Mouse (Mus musculus): Measurements from ENCODE around the gene Chst8.
A peak's percentile ranks its signal among the peaks of the same experiment; 100 is the strongest.

Chst8 gene

GRCm38 (mm10) chr7:34709111-34709510, 103.4 kb downstream of the Chst8 start:
- no peak for DNase-seq (ENCODE audit: low spot score)

- no peak for DNase-seq (ENCODE audit: low spot score)
These were observed 108.1 kb downstream of the Chst8 start for GRCm38 (mm10) chr7:34704401-34704800.

- DNase-seq (ENCODE audit: low spot score), result no peak
These were observed 109.1 kb downstream of the Chst8 start for GRCm38 (mm10) chr7:34703437-34703836.

- no peak for DNase-seq (ENCODE audit: low spot score)
These were observed 109.7 kb downstream of the Chst8 start for GRCm38 (mm10) chr7:34702718-34703351.

- no peak for DNase-seq (ENCODE audit: low spot score)
These were observed 112.6 kb downstream of the Chst8 start for GRCm38 (mm10) chr7:34699888-34700287.

- DNase-seq (ENCODE audit: low spot score), result no peak
These were observed 114.3 kb downstream of the Chst8 start for GRCm38 (mm10) chr7:34698221-34698620.

GRCm38 (mm10) chr7:34696086-34696485, 116.4 kb downstream of the Chst8 start:
- DNase-seq (ENCODE audit: low spot score), result no peak

GRCm38 (mm10) chr7:34694898-34695297, 117.6 kb downstream of the Chst8 start:
- DNase-seq (ENCODE audit: low spot score), result no peak

- DNase-seq (ENCODE audit: low spot score), result no peak
These were observed 118.6 kb downstream of the Chst8 start for GRCm38 (mm10) chr7:34693916-34694315.

GRCm38 (mm10) chr7:34693072-34693471, 119.4 kb downstream of the Chst8 start:
- DNase-seq (ENCODE audit: low spot score), result no peak

- no peak for DNase-seq (ENCODE audit: low spot score)
These were observed 122.4 kb downstream of the Chst8 start for GRCm38 (mm10) chr7:34690111-34690510.

- DNase-seq (ENCODE audit: low spot score), result no peak
These were observed 123.5 kb downstream of the Chst8 start for GRCm38 (mm10) chr7:34689028-34689427.

- DNase-seq (ENCODE audit: low spot score), result no peak
These were observed 126.7 kb downstream of the Chst8 start for GRCm38 (mm10) chr7:34685801-34686200.

GRCm38 (mm10) chr7:34685176-34685575, 127.3 kb downstream of the Chst8 start:
- no peak for DNase-seq (ENCODE audit: low spot score)

GRCm38 (mm10) chr7:34680771-34681421, 131.6 kb downstream of the Chst8 start:
- no peak for DNase-seq (ENCODE audit: low spot score)

GRCm38 (mm10) chr7:34679886-34680285, 132.6 kb downstream of the Chst8 start:
- DNase-seq (ENCODE audit: low spot score), result no peak

- peak; percentile 61 for DNase-seq (ENCODE audit: low spot score)
These were observed 136.5 kb downstream of the Chst8 start for GRCm38 (mm10) chr7:34675831-34676514.

- DNase-seq (ENCODE audit: low spot score), result no peak
These were observed 137.3 kb downstream of the Chst8 start for GRCm38 (mm10) chr7:34675120-34675790.

- no peak for DNase-seq (ENCODE audit: low spot score)
These were observed 139.6 kb downstream of the Chst8 start for GRCm38 (mm10) chr7:34672916-34673315.

- DNase-seq (ENCODE audit: low spot score), result peak; percentile 84
These were observed 140.6 kb downstream of the Chst8 start for GRCm38 (mm10) chr7:34671911-34672310.

GRCm38 (mm10) chr7:34670778-34671177, 141.7 kb downstream of the Chst8 start:
- no peak for DNase-seq (ENCODE audit: low spot score)

- no peak for DNase-seq (ENCODE audit: low spot score)
These were observed 143.2 kb downstream of the Chst8 start for GRCm38 (mm10) chr7:34669336-34669735.

GRCm38 (mm10) chr7:34667874-34668273, 144.6 kb downstream of the Chst8 start:
- no peak for DNase-seq (ENCODE audit: low spot score)
